Mouse (Mus musculus): ENCODE results near the gene Cnot1. TPM values are rescaled to one million over a fixed set of nuclear protein-coding genes. Genes with fewer than 3 reads are reported as not detected.

Gene Cnot1
- total and polyA plus RNA-seq, 3 experiments, result 142 to 182 (median 146) TPM

DNA sequence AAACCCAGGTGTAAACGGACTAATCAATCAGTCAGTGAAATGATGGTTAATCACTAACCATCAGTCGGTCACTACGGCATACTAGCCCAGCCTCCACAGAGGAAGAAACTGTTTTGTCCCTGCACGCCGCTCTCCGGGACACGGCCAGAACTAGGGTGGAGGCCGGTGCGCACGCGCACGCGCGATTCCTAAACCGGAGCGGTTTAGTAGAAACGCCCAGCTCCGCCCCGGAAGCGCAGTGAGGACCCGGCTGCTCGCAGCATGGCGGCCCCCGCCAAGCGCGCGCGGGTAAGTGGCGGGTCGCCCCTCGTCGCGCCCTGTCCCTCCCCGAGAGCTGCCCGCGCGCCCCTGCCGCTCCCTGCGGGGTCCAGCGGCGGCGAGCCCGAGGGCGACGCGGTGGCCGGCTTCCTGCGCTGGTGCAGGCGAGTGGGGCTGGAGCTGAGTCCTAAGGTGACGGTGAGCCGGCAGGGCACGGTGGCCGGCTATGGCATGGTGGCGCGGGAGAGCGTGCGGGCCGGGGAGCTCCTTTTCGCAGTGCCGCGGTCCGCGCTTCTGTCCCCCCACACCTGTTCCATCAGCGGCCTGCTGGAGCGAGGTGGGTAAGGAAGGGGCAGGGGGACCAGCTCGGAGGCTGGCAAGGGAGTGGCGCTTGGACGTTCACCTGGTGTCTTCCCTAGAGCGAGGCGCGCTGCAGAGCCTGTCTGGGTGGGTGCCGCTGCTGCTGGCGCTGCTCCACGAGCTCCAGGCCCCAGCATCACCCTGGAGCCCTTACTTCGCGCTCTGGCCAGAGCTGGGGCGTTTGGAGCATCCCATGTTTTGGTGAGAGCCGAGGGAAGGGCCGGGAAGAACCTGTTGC is 91.4 kb downstream of the Cnot1 start, which contains the start of gene Setd6 (continued):
- no peak for TF ChIP-seq PAX5 (IDR thresholded peaks at IDR 0.05; ENCODE audit: low read length)
- TF ChIP-seq MAZ (IDR thresholded peaks at IDR 0.05; ENCODE audit: low read depth, low read length), result no peak
- TF ChIP-seq NRF1 (IDR thresholded peaks at IDR 0.05; ENCODE audit: low read depth, low read length), result peak; percentile 97
- TF ChIP-seq NELFE (IDR thresholded peaks at IDR 0.05; ENCODE audit: low read depth, low read length), result peak; percentile 96
- TF ChIP-seq USF2 (conservative IDR thresholded peaks at IDR 0.05; ENCODE audit: low read depth, low read length), result no peak
- TF ChIP-seq MEF2A (IDR thresholded peaks at IDR 0.05; ENCODE audit: borderline replicate concordance, low read depth, low read length), result peak; percentile 59
- no peak for TF ChIP-seq EP300 (IDR thresholded peaks at IDR 0.05; ENCODE audit: low read length)
- TF ChIP-seq E2F4 (IDR thresholded peaks at IDR 0.05; ENCODE audit: insufficient replicate concordance, low read depth, low read length), result no peak
- TF ChIP-seq CHD2 (IDR thresholded peaks at IDR 0.05; ENCODE audit: low read length), result no peak
- TF ChIP-seq BHLHE40 (IDR thresholded peaks at IDR 0.05; ENCODE audit: low read depth, low read length), result peak; percentile 62; the same call in 1 of the 2 replicates

DNA sequence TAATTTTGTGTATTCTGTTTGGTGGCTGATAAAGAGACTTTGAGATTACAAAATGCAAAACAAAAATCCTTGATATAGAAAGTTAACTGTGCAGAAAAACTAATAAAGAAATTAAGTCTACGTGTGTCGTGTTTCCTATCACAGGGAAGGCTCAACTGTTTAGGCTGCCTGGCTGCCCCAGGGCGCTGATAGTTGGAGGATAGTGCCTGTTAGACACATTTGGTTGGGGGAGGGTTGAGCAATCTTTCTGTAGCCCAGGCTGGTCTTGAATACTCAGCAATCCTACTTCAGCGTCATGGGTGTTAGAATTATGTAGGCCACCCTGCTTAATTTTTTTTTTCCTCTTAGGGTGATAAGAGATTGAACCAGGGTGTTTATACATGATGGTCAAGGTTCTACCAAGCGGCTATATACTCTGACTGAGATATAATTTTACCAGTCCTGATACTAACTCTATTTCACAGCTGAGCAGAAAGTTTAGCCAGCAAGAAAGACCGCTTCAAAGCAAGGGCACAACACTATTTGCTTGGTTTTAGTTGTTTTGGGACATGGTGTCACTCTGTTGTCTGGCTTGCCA is 92.3 kb downstream of the Cnot1 start:
- peaks cover 7 to 32% of the 10 kb centered on the region in 2 experiments for H3K4me1 ChIP-seq (ENCODE audit: control insufficient read depth in 1 of 2, insufficient read depth in 2 of 2)
- no peaks in the 10 kb centered on the region for H3K79me2 ChIP-seq (replicated peaks; ENCODE audit: control insufficient read depth, extremely low read depth, insufficient read depth, poor library complexity, severe bottlenecking)
- TF ChIP-seq NELFE (IDR thresholded peaks at IDR 0.05; ENCODE audit: low read depth, low read length) (no peak), TCF12 (IDR thresholded peaks at IDR 0.05; ENCODE audit: low read depth, low read length) (no peak), MEF2A (IDR thresholded peaks at IDR 0.05; ENCODE audit: borderline replicate concordance, low read depth, low read length) (no peak), ZNF384 (IDR thresholded peaks at IDR 0.05; ENCODE audit: low read depth, low read length) (no peak), ELF1 (IDR thresholded peaks at IDR 0.05; ENCODE audit: low read depth, low read length) (no peak), MXI1 (IDR thresholded peaks at IDR 0.05; ENCODE audit: low read depth, low read length) (no peak), CHD2 (IDR thresholded peaks at IDR 0.05; ENCODE audit: low read length) (no peak), RAD21 (IDR thresholded peaks at IDR 0.05; ENCODE audit: low read depth, low read length) (no peak)
- dilution Hi-C loops (cut with MboI; ENCODE audit: extremely low pct_ligation_motif_present, extremely low pct_unique_long_range_greater_than_20kb, low sequenced_read_pairs) (no loop called here), in situ Hi-C loops (cut with MboI; ENCODE audit: low pct_ligation_motif_present, low pct_unique_long_range_greater_than_20kb, low sequenced_read_pairs) (no loop called here)
- no peaks in the 10 kb centered on the region for H3K9me3 ChIP-seq (replicated peaks; ENCODE audit: low read length)
- peak overlapping the region; percentile 52 to 98 (median 95) for H3K4me3 ChIP-seq (replicated peaks in 1 of 3; ENCODE audit: low read depth in 2 of 3, low read length in 2 of 3, poor library complexity in 1 of 3)
- H3K27ac ChIP-seq (ENCODE audit: insufficient read depth, low read depth), result no peak overlapping the region
- no peak for DNase-seq (ENCODE audit: extremely low read depth)
- H3K9ac ChIP-seq (ENCODE audit: insufficient read depth, low read depth), result peak overlapping the region; percentile 28; the same call in 1 of the 2 replicates
- H3K27me3 ChIP-seq (replicated peaks), result no peaks in the 10 kb centered on the region
- H3K4me2 ChIP-seq (ENCODE audit: insufficient read depth, low read depth, poor library complexity, severe bottlenecking), result peak overlapping the region; percentile 64; the same call in 1 of the 2 replicates
- H3K36me3 ChIP-seq (replicated peaks in 1 of 2; ENCODE audit: control insufficient read depth in 1 of 2, insufficient read depth in 1 of 2, low read length in 1 of 2), result peaks cover 22 to 32% of the 10 kb centered on the region in 2 experiments

- no peaks in the 10 kb centered on the region for H3K9me3 ChIP-seq (replicated peaks; ENCODE audit: low read length)
- dilution Hi-C loops (cut with MboI; ENCODE audit: extremely low pct_ligation_motif_present, extremely low pct_unique_long_range_greater_than_20kb, low sequenced_read_pairs) (no loop called here), in situ Hi-C loops (cut with MboI; ENCODE audit: low pct_ligation_motif_present, low pct_unique_long_range_greater_than_20kb, low sequenced_read_pairs) (no loop called here)
- DNase-seq (ENCODE audit: extremely low read depth), result no peak
- H3K36me3 ChIP-seq (replicated peaks in 1 of 2; ENCODE audit: control insufficient read depth in 1 of 2, insufficient read depth in 1 of 2, low read length in 1 of 2), result peaks cover 16 to 26% of the 10 kb centered on the region in 2 experiments
- H3K79me2 ChIP-seq (replicated peaks; ENCODE audit: control insufficient read depth, extremely low read depth, insufficient read depth, poor library complexity, severe bottlenecking), result no peaks in the 10 kb centered on the region
- no peak overlapping the region for H3K27ac ChIP-seq (ENCODE audit: insufficient read depth, low read depth)
- no peak overlapping the region for H3K4me2 ChIP-seq (ENCODE audit: insufficient read depth, low read depth, poor library complexity, severe bottlenecking)
- no peaks in the 10 kb centered on the region for H3K27me3 ChIP-seq (replicated peaks)
- TF ChIP-seq RAD21 (IDR thresholded peaks at IDR 0.05; ENCODE audit: low read depth, low read length), result no peak
- TF ChIP-seq JUN (IDR thresholded peaks at IDR 0.05; ENCODE audit: insufficient read depth, low read depth, low read length), result no peak
- no peak for TF ChIP-seq KAT2A (IDR thresholded peaks at IDR 0.05; ENCODE audit: insufficient replicate concordance, low read length)
- no peak for TF ChIP-seq BHLHE40 (IDR thresholded peaks at IDR 0.05; ENCODE audit: low read depth, low read length)
- no peak for TF ChIP-seq ZC3H11A (IDR thresholded peaks at IDR 0.05; ENCODE audit: low read depth, low read length)
- TF ChIP-seq POLR2AphosphoS2 (IDR thresholded peaks at IDR 0.05; ENCODE audit: low read depth, low read length), result no peak
- TF ChIP-seq RCOR1 (conservative IDR thresholded peaks at IDR 0.05; ENCODE audit: low read depth, low read length), result no peak
- no peak for TF ChIP-seq CHD1 (IDR thresholded peaks at IDR 0.05; ENCODE audit: low read depth, low read length)
- no peak overlapping the region for H3K4me3 ChIP-seq (replicated peaks in 1 of 3; ENCODE audit: low read depth in 2 of 3, low read length in 2 of 3, poor library complexity in 1 of 3)
- peaks cover 7 to 32% of the 10 kb centered on the region in 2 experiments for H3K4me1 ChIP-seq (ENCODE audit: control insufficient read depth in 1 of 2, insufficient read depth in 2 of 2)
- no peak overlapping the region for H3K9ac ChIP-seq (ENCODE audit: insufficient read depth, low read depth)
Observed at GRCm38 (mm10) chr8:95714367-95714766, 92.9 kb downstream of the Cnot1 start.
